Mouse (Mus musculus) lung, adult 2 months (tissue): ENCODE results near the gene Gm26566.

Experiments used
- CTCF ChIP-seq: fragments of 200-500 bp; IDR thresholded peaks from 2 replicates; pipeline ENCODE4 v1.5.1; 2011; ENCODE audit warnings: mild to moderate bottlenecking, low read length, control low read depth; ENCODE audit not compliant: insufficient read depth
- POLR2A ChIP-seq: fragments of 200-500 bp; IDR thresholded peaks from 2 replicates; pipeline ENCODE4 v1.6.1; 2011; ENCODE audit warnings: low read depth, mild to moderate bottlenecking, control low read depth, low read length, borderline replicate concordance; ENCODE audit errors: extremely low read depth

DNA sequence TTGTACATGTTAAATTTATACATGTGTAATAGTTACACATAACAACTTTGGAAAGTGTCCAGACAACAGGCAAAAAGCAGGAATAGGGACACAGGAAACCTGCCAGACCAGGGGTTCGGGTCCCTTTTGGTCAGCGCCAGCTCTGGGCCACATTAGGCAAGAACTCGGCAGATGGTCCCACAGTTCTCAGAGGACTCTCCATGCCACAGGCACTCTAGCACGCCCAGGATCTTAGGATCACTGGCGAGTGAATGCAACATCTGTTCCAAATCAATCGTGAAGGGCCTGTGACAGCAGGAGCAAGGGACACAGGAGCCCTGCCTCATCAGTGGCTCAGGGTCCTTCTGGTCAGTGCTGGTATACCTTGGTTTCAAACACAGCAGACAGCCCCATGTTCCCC is 28.3 kb downstream of the Gm26566 start:
- TF ChIP-seq POLR2A (no peak), CTCF (no peak)
